Mouse (Mus musculus) fibroblast of lung, adult 2 months (primary cell): ENCODE measurements around the gene Wnk4.

ENCODE experiments used
- DNase-seq: peaks from one replicate; pipeline ENCODE4 v3.0.0-alpha.2; 2011; ENCODE audit warnings: low read depth

The Wnk4 gene

DNA sequence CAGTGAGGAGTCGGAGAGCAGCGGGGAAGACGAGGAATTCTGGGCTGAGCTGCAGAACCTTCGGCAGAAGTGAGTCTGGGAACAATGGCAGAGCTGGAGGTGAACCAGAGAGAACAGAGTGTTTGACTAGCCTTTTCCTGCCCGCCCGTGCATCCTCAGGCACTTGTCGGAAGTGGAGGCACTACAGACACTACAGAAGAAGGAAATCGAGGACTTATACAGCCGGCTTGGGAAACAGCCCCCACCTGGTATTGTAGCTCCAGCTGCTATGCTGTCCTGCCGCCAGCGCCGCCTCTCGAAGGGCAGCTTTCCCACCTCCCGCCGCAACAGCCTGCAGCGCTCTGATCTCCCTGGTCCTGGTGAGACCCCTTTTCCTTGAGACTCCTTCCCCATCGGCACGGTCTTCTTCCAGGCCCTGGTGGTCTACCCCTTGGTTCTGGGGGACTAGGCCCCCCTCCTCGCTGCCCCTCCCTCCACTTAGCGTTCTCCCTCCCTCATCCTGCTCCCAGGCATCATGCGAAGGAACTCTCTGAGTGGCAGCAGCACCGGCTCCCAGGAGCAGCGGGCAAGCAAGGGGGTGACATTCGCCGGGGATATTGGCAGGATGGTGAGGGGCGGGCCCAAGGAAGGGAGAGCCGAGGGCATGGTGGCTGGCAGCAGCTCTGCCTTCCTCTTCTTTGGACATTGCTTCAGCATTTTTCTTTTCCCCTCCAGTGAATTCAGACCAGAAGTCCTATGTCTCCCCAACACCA, 16.1 kb downstream of the Wnk4 start:
- no peak for DNase-seq

DNA sequence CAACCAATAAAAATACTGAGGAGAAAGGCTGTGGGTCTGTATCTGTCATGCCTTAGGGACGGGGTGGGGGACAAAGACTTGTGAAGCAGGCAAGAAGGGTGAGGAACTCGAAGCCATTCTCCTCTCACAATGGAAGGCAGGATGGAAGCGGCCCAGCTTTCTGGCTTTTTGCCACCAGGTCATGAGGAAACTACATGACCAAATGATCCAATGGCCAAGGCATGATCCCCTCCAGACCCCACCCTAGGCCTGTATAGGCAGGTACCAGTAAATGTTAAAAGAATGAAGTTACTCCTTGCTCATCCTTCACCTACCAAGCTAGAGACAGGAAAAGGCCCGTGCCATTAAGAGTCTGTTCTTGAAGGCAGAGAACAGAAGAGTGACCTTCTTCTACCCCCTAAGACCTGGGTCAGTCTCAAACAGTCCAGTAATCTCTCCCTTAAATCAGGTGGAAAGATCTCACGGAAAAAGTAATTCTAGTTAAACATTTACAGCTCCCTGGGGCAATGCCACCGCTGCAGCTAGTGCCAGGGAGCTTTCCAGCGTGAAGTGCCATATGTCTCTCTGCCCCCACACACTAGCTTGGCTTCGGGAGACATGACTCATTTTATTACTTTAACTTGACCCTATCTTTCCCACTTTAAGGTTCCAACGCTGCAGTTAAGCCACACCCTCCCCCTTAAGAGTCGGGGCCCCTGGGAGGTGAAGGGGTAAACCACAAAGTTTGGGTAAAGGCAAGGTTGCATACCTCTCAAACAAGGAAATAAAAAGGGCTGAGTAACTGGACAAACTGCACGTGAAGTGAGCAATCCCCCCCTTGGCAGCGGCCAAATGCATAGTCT, 17.2 kb downstream of the Wnk4 start:
- no peak for DNase-seq

DNA sequence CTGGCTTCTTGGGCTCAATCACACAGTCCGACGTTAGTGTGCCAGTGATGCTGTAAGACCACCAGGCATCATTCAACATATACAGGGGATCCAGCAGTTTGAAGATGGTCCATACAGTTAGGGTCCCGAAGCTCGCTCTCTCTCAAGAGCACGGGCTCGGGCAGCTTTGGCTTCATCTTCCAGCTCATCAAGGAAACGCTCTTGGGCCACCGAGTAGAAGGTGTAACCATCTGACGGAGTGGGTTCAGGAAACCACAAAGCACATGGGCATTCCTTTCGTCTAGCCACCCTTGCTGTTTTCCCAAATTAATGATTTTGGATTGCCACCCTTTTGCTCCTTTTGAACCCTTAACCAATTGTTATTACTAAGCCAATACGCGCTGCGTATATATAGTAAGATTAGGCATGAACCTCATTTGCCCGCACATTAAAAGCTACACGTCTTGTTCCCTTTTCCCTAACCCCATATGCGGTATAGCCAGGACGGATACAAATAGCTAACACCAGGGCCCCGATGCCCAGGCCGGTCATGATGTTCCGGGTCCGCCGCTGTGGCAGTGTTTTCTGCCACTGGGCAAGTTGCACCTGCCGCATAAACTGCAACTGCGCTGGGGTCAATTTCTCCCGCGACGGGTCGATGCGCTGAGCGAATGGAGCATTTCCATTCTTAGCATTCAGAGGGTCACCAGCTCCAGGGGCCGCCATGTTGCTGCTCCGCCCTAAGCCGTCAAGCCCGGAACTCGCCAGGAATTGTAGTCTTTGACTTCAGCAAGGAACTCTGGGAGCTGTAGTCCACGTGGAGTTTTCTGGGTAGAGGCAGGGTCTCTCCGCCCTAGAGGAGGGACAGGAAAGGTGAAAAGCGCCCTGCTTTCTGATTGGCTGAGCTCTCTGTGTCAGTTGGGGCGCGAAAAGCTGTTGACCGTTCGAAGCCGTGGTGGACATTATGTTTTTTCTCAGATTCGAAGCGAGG, 18.1 kb downstream of the Wnk4 start, which contains the start of the genes Cntd1 and Coa3:
Gene Cntd1, plus strand, starts transcription at position 790 of the 970 bp plus-strand sequence.
Gene Coa3, minus strand, starts transcription at position 892 of the 970 bp plus-strand sequence.
- peak; percentile 75 for DNase-seq

DNA sequence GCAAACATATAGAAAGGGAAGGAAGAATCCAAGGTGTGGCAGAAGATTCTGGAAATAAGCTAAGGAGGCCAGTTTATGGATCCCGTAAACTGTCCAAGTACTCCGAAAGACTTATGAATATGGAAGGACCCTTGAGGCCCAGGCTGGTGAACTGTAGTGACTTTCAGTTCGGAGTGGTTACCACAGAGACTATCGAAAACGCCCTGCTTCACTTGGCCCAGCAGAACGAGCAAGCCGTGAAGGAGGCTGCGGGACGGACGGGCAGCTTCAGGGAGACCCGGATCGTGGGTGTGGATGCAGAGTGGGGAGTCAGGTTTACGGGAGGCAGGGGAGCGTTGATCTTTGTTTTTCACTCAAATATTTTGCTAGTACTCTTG, 18.8 kb downstream of the Wnk4 start:
- no peak for DNase-seq

DNA sequence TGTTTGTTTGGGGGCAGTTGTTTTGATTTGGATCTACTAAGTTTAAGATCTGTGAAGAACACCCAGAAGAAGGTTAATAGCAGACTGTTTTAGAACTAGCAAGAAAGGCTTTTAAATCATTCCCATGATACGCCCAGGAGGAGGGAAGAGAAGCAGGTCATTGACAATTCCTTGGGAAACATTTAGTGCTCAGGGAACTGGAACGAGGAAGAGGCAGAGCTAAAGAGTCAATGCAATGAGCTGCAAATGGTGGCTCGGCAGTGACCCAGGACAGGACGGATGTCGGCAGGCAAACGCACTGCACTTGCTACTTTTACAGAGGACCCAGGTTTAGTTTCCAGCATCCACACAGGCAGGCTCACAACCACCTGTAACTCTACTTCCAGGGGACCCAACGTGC, 20.5 kb downstream of the Wnk4 start:
- no peak for DNase-seq

DNA sequence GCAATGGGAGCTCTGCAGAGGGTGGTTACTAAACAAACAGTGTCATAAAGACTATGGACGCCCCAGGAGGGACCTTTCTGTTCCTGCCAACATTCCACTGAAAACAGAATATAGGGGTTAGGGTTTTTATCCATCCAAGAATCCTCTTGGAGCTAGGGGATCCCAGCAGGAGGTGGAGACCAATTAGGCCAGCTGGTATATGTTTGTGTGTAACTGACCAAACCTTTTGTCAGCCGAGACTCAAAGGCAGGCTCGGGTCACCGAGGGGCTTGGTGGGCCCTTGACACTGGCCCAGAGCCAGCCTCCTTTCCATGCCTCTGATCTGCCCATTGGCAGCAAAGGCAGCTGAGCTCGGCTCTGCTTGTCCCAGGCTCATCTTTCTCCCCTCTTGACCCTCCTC, 22.5 kb downstream of the Wnk4 start:
- no peak for DNase-seq

DNA sequence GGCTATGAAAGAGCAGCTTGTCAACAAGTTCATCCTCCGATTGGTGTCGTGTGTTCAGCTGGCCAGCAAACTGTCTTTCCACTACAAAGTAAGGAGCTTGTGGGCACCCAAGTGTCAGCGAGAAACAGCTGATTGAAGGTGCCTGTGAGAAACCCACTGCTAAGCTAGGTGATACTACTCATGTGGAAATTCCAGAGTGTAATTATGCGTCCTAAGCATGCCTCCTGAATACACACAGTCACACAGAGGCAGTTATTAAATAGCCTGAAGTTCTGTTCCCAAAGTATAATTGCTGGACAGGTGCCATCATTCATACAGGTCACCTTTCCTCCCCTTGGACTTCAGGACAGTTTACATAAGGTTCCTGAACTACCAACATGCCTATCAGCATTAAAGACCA, 23.4 kb downstream of the Wnk4 start:
- DNase-seq: no peak

DNA sequence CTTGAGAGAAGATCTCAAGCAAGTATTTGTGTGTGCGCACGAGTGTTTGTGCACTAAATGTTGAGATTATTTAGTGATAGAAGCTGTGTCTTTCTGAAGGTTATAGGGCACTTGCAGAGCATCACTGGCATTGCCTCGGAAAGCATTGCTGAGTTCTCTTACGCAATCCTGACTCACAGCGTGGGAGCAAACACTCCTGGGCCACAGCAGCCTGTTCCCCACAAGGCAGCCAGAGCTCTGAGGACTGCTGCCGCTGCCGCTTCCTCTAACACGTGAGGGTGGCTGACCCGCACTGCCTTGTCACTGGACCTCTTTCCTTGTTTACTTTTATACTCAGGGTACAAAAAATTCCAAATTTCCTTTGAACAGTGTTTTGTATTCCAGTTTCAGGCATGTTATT, 26.9 kb downstream of the Wnk4 start:
- peak; percentile 60 for DNase-seq

DNA sequence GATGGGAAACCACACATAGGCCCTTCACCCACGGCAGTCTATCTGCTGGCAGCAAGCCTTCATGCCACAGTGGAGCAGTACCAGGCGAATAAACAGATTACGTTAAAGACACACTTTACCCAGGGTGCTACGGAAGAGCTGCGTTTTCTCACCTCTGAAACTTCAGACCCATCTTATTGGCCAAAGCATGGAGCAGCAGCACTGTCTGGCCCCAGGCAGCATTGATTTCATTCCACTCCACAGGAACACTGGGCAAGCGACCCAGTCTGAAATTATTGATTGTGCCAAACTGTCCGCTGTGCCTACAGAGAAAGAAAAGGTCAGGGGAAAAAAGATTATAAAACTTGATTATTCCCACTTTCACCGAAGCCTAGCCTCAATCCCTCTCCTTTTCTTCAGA, 30.9 kb downstream of the Wnk4 start:
- no peak for DNase-seq

DNA sequence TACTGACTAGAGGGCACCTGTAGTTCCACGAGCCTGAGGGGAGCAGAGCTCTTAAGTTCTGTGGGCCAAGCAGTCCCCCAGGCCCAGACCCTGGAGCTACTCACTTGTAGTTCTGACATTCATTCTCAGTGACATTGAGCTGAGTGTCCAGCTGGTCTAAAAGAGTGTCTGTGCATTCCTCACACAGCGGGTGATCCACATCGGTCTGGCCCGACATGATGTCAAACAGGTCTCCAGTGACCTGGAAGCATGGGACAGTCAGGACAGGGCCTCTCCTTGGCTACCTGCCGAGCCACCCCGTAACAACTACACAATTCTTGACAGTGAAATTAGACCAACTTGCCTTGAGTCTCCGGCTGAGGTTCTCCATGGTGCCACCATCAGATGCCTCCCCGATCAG, 34.8 kb downstream of the Wnk4 start:
- DNase-seq: no peak

DNA sequence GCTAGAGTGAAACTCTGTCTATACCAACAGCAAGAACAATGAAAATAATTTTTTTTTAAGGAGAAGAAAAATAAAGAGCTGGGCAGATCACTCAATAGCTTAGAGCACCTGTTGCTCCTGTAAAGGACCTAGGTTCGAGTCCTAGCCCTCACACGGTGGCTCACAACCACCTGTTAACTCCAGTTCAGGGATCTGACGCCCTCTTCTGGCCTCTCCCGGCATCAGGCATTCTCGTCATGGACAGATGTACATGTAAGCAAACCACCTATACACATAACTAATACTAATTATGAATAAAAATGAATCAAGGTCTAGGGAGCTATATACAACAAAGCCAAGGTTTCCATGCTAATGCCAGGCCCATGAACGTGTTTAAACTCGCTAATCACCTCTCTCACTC, 40.5 kb downstream of the Wnk4 start:
- DNase-seq: no peak

DNA sequence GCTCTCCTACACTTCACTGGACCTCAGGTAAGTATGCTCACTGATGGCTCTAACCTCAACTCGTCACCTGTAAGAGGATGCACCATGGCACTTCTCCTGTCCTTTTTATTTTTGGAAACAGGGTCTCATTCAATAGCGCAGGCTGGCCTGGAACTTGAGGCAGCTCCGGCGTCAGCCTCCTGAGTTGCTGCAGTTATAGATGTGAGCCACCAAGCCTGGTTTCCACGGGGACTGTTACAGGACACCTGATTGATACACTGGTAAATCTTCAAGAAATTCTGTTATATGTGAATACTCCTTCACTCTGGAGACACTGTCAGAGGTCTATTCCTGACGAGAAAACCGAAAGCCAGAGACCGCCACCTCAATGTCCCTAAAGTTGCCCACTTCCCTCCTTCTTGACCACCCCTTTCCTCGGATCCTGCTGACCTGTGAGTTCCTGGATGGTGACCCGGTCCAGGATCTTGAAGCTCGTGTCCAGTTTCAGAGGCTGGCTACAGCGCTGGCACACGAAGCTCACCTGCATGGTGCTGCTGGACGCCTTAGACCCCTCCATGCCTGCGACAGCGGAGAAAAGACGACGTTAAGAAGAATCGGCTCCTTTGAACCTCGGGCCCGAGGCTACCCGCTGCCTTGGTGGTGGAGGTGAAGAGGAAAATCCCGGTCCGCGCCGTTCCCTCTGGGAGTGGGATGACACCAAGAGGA, 41.1 kb downstream of the Wnk4 start:
- DNase-seq: no peak

DNA sequence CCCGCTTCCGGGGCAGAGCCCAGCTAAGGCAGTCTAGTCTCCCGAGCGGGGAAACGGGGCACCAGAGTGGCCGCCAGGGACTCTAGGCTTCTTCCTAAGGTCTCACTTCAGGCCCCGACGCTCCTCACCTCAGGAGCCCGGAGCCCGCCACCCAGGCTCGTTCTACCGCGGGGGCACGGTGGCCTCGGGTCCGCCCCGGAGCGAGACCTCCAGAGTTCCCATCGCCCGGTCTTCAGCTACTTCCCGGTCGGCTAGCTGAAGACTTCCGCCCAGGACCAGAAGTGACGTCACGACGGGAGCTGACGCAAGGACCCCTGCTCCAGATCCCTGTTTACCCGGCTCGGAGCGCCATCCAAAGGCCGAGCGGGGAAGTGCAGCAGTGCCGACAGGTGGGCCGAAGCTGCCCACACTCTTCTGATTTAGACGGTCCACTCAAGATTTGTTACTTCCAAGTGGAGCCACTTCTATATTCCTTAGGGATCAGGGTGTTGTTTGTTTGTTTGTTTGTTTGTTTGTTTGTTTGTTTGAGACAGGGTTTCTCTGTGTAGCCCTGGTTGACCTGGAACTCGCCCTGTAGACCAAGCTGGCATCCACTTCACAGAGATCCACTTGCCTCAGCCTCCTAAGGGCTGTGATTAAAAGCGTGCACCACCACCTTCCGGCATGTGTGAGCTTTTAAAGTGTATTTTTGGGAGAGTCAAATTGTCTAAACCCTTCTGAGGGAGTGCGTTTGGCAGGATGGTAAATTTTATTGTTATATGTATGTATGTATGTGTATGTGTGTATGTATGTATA, 41.8 kb downstream of the Wnk4 start, which contains the start of gene Becn1:
Gene Becn1, minus strand, starts transcription at position 283 of the 795 bp plus-strand sequence.
- peak; percentile 73 for DNase-seq

DNA sequence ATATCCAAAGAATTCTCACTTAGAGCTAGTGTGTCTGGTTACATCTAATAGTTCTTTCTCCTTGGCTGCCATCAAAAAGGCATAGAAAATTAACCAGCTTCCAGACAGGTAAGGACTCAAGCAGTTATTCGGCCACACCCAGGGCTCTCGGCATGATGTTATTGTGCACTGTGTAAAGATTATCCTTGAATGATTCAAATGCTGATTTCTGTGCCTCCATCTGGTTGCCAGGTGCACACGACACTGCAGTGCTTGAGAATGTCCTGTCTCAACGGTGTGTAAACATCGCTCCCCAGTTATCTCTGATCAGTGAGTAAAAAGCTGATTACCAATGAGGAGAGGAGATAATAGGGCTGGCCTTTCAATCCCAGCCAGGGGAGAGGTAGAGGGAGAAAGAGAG, 47.4 kb downstream of the Wnk4 start:
- no peak for DNase-seq

DNA sequence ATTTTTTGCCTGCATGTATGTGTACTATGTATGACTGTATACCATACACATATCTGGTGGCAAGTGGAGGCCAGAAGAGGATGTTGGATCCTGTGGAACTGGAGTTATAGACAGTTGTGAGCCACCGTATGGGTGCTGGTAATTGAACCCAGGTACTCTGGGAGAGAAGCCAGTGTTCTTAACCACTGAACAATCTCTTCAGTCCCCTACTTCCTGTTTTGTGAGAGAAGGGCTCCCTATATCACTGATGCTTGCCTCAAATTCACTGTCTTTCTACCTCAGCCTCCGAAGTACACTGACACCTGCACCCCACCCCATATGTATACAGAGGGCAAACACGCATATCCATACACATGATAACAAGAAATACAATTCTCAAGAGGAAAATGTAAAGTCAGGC, 50.7 kb downstream of the Wnk4 start:
- no peak for DNase-seq

DNA sequence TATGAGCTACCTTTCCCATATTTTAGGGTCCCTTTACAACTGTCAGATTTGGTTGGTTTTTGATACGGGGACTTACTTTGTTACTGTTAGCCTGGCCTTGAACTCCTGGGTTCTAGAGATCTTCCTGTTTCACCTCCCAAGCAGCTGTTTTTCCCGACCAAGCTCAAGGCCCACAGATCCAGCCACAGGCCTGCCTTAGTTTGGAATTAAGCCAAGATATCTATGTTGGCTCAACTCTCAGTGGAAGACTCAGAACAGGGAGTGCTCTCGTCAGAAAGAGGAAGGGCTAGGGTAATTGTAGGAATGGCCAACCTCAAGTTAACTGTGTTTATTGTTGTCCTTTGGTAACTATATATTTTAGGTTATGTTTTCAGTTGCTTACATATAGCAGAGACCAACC, 51.8 kb downstream of the Wnk4 start:
- DNase-seq: no peak

DNA sequence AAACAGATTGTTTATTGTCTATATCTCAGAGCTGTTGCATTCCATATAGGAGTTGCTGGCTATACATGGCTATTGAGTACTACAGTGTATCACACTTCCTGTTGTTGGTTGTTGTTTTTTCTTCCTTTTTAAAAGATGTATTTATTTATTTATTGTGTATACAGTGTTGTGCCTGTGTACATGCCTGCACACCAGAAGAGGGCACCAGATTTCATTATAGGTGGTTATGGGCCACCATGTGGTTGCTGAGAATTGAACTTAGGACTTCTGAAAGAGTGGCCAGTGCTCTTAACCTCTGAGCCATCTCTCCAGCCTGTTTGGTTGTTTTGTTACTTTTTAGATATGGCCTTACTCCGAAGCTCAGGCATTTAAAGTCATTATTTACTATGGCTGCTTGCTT, 54.2 kb downstream of the Wnk4 start:
- DNase-seq: no peak

DNA sequence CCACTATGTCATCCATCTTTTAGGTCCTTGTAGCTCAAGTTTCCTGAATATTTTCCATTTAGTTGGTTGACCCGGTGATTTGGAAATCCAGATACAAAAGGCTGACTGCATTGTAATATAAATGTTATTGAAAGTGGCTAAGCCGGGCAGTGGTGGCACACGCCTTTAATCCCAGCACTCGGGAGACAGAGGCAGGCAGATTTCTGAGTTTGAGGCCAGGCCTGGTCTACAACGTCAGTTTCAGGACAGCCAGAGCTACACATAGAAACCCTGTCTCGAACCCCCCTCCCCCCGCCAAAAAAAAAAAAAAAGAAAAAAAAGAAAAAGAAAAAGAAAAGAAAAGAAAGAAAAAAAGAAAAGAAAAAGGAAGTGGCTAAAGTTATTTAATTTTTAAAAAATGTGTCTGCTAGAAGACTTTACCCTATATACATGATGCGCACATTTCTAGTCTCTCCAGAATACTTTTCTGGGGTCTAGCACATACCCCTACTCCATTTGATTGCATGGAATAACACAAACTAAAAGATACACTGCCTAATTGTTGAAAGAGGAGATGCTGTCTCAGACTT, 54.8 kb downstream of the Wnk4 start:
- no peak for DNase-seq

DNA sequence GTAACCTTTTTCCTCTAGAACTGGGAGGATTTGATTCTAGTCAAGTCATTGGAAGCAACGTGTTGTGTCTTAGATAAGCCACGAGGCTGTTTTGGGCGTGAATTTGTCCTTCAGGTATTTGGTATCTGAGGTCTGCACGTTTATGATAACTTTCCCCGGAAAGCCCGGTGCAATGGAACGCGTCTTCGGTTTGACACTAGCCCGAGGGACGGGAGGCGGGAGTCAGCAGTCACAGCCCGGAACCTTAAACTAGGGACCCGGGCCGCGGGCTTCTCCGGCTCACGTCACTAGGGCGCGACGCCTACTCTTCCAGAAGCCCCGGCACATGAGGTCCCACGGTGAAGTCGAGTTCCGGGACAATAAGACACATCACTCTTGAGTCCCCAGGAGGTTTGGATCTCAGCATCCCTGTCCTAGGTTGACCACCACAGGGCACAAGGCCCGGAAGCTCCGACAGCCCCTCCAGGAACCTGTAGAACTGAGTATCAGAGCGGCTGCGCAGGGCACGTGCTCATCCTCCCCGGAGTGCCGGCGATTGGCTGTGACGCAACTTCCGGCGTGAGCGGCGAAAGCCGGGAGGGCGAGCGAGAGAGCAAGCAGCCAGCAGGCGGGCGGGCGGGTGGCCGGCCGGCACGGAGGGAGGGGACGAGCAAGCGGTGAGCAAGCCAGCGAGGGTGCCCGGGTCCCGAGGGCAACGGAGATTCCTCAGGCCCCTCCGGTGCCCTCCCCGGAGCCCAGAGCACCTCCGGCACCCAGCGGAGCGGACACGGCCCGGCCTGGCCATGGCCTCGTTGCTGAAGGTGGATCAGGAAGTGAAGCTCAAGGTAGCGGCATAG, 55.5 kb downstream of the Wnk4 start, which contains the start of gene Psme3:
Gene Psme3, plus strand, starts transcription at position 549 of the 836 bp plus-strand sequence.
- DNase-seq: peak; percentile 70
